Mouse (Mus musculus) heart, embryonic 14.5 days (tissue): ENCODE measurements around the gene Zic3. TPM values are rescaled to one million over a fixed set of nuclear protein-coding genes. Genes with fewer than 3 reads are reported as not detected.

ENCODE experiments used
- ATAC-seq: fragments of 200-750 bp; cut with Nextera tagmentation; 2 replicates; pipeline ENCODE4 v1.8.0; 2017; ENCODE audit warnings: low read depth, moderate TSS enrichment; ENCODE audit not compliant: insufficient number of reproducible peaks, insufficient read depth, low FRiP score
- H3K27ac ChIP-seq, 2 experiments: fragments of 200-500 bp in 1 of 2; fragments of 300-500 bp in 1 of 2; sonication (generic) in 1 of 2; replicated peaks in 1 of 2; 2 replicates each; pipeline ENCODE4 v1.5.1; 2012 to 2014; ENCODE audit warnings: low read depth in 2 of 2, low read length in 2 of 2, control low read depth in 1 of 2, mild to moderate bottlenecking in 1 of 2, mixed read lengths in 1 of 2; ENCODE audit not compliant: control insufficient read depth in 1 of 2, insufficient read depth in 1 of 2
- H3K27me3 ChIP-seq: fragments of 300-500 bp; sonication (generic); 2 replicates; pipeline ENCODE4 v1.6.1; 2014; ENCODE audit warnings: mild to moderate bottlenecking, low read length, control low read depth; ENCODE audit not compliant: control insufficient read depth, insufficient read depth
- H3K36me3 ChIP-seq: fragments of 300-500 bp; sonication (generic); 2 replicates; pipeline ENCODE4 v1.6.1; 2014; ENCODE audit warnings: mild to moderate bottlenecking, control low read depth, low read length, mixed read lengths; ENCODE audit not compliant: control insufficient read depth, insufficient read depth
- H3K4me1 ChIP-seq, 2 experiments: fragments of 200-500 bp in 1 of 2; fragments of 300-500 bp in 1 of 2; sonication (generic) in 1 of 2; 2 replicates each; pipeline ENCODE4 v1.6.1; 2012 to 2014; ENCODE audit warnings: low read length in 2 of 2, control low read depth in 1 of 2, mixed read lengths in 1 of 2; ENCODE audit not compliant: control insufficient read depth in 2 of 2, insufficient read depth in 2 of 2
- H3K4me2 ChIP-seq: fragments of 300-500 bp; sonication (generic); 2 replicates; pipeline ENCODE4 v1.6.1; 2014; ENCODE audit warnings: mild to moderate bottlenecking, low read length
- H3K4me3 ChIP-seq, 2 experiments: fragments of 200-500 bp in 1 of 2; fragments of 300-500 bp in 1 of 2; sonication (generic) in 1 of 2; 2 replicates each; pipeline ENCODE4 v1.5.1; 2012 to 2014; ENCODE audit warnings: low read length in 2 of 2, mild to moderate bottlenecking in 2 of 2, control low read depth in 1 of 2, low read depth in 1 of 2, moderate library complexity in 1 of 2; ENCODE audit not compliant: control insufficient read depth in 1 of 2, insufficient read depth in 1 of 2
- H3K9ac ChIP-seq: fragments of 300-500 bp; sonication (generic); 2 replicates; pipeline ENCODE4 v1.6.1; 2014; ENCODE audit warnings: mild to moderate bottlenecking, low read length
- H3K9me3 ChIP-seq: fragments of 300-500 bp; sonication (generic); 2 replicates; pipeline ENCODE4 v1.6.1; 2016; ENCODE audit warnings: low read length, control low read depth; ENCODE audit not compliant: control insufficient read depth
- WGBS: fragments of 180-500 bp; shearing (Covaris S2); extraction: QIAGEN DNeasy Blood & Tissue Kit; methylation state at CpG from one replicate; pipeline ENCODE4 v1.1.7; 2014; 5-methylcytosine and 5-hydroxymethylcytosine counted together
- polyA plus RNA-seq: library from polyadenylated mRNA; unstranded; fragments of >200 nt; fragmentation: Nextera tagmentation; extraction: Ambion mirVana; gene quantifications from 2 replicates; pipeline ENCODE4 v1.2.1, GENCODE M21; 2014

Zic3 gene
- polyA plus RNA-seq, 1 experiment from 2014 or later: not detected

DNA sequence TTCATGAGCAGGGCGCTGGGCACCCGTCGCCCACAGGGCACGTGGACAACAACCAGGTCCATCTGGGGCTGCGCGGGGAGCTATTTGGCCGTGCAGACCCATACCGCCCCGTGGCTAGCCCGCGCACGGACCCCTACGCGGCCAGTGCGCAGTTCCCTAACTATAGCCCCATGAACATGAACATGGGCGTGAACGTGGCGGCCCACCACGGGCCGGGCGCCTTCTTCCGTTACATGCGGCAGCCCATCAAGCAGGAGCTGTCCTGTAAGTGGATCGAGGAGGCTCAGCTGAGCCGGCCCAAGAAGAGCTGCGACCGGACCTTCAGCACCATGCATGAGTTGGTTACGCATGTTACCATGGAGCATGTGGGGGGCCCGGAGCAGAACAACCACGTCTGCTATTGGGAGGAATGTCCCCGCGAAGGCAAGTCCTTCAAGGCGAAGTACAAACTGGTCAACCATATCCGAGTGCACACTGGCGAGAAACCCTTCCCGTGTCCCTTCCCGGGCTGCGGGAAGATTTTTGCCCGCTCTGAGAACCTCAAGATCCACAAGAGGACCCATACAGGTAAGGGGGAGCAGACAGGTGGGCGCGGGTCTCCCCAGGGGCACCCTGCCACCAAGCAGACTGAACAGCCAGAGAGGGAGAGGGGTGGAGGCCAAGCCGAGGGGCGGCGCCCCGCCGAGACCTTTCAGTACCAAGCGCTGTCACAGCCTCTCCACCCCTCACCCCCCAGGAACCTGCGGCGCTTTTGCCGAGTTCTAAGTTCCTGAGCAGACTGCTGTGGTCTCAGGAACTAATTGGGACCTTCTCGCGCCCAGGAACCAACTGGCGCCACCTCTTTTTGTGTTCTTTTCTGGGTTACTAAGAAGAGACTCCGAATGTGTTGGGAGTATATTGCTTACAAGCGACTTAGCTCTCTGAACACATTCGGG lies 9.4 kb downstream of the Zic3 start:
- Histone ChIP-seq H3K27ac (no peak overlapping the region), H3K4me2 (peak overlapping the region; percentile 71), H3K9ac (no peak overlapping the region), H3K27me3 (peaks cover 68% of the 10 kb centered on the region), H3K36me3 (no peaks in the 10 kb centered on the region), H3K4me1 (peaks cover 2 to 5% of the 10 kb centered on the region in 2 experiments; a peak in 1 of 4 replicates), H3K9me3 (no peaks in the 10 kb centered on the region), H3K4me3 (peak overlapping the region; percentile 47 to 55)
- 17% methylated on average over 49 of the region's 56 CpGs for WGBS
- no peak for ATAC-seq

GRCm38 (mm10) chrX:58032622-58033021 lies 10.1 kb downstream of the Zic3 start:
- H3K36me3 ChIP-seq: no peaks in the 10 kb centered on the region
- no peak overlapping the region for H3K4me3 ChIP-seq
- peaks cover 66% of the 10 kb centered on the region for H3K27me3 ChIP-seq
- no peak overlapping the region for H3K4me2 ChIP-seq
- no peak overlapping the region for H3K27ac ChIP-seq
- H3K9ac ChIP-seq: no peak overlapping the region
- no peak for ATAC-seq
- H3K9me3 ChIP-seq: no peaks in the 10 kb centered on the region
- WGBS: 14% methylated on average over 7 of the region's 7 CpGs
- H3K4me1 ChIP-seq: peaks cover 2 to 5% of the 10 kb centered on the region in 2 experiments; a peak in 1 of 4 replicates

DNA sequence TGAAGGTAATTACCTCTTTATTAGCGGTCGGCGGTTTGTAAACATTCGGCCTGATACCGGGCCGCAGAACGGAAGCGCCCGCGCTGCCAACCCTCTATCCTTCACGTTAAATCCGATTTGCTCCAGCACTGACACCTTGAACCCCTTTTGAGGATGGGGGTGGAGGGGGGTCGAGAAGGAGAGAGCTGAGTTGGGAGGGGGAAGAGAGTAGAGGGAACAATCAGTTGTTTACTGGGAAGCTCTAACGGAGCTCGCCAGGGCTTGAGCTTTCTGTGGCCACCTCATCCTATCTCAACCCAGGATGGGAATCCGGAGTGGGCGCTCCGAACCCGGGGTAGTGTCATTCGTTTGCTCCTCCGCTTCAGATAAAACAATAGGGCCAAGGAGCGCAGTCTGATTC lies 11.0 kb downstream of the Zic3 start:
- H3K4me3 ChIP-seq: no peak overlapping the region; a peak in 1 of 4 replicates
- no peak overlapping the region for H3K27ac ChIP-seq
- ATAC-seq: no peak
- peaks cover 67% of the 10 kb centered on the region for H3K27me3 ChIP-seq
- no peaks in the 10 kb centered on the region for H3K36me3 ChIP-seq
- no peak overlapping the region for H3K9ac ChIP-seq
- peaks cover 2 to 5% of the 10 kb centered on the region in 2 experiments; a peak in 1 of 4 replicates for H3K4me1 ChIP-seq
- H3K9me3 ChIP-seq: no peaks in the 10 kb centered on the region
- H3K4me2 ChIP-seq: no peak overlapping the region
- WGBS: 23% methylated on average over 22 of the region's 22 CpGs

DNA sequence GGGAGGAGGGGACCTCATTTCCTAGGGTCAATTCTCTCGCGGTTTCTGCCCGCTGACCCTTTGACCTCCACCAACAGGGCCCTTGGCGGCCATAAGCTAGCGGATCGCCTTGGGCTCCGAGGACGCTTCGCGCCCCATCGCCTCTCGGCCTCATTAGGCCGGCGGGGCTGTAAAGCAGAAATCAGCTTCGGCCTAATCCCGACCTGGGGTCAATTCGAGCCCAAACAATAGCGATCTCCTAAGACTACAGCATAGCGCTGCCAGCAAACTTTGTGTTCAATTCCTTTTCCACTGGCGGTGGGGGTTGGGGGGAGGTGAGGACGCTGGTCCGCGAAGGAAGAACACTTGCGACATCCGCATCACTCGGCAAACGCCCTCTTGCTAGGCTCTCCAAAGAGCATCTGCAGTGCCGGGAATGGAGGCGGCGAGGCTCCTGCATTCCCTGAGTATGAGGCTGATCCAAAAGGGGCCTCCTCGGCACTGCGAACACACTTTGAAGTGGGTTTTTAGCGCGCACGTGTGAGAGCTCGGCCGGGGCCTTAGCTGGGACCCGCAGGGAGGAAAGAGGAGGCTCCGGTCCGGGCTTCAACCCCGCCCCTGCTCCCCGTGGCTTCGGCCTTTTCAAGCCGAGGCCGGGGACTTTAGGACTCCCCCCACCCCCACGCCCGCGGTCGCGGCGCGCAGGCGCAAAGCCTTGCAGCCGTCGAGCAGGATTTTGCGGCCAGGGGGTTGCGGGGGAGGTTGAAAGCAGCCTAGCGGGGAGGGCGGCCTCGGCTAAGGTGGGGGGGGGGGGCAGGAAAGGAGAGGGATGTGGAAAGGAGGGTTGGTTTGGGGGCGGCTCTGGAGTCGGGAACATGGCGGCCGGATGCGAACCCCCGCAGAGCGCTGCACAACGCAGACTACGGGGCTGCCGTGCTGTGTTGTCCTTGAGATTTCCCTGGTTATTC lies 15.8 kb downstream of the Zic3 start:
- 0 out of 2 replicates have a peak, but pooled peaks have one; percentile 31 for ATAC-seq
- Histone ChIP-seq H3K4me1 (no peaks in the 10 kb centered on the region), H3K36me3 (no peaks in the 10 kb centered on the region), H3K9ac (peak overlapping the region; percentile 10; the same call in 1 of the 2 replicates), H3K4me2 (peak overlapping the region; percentile 64), H3K9me3 (no peaks in the 10 kb centered on the region), H3K4me3 (peak overlapping the region; percentile 35 to 41), H3K27ac (no peak overlapping the region), H3K27me3 (peaks cover 55% of the 10 kb centered on the region)
- WGBS: 17% methylated on average over 66 of the region's 70 CpGs

GRCm38 (mm10) chrX:58039703-58040102 lies 17.2 kb downstream of the Zic3 start:
- Histone ChIP-seq H3K27me3 (peaks cover 49% of the 10 kb centered on the region), H3K27ac (no peak overlapping the region), H3K9me3 (no peaks in the 10 kb centered on the region), H3K4me3 (no peak overlapping the region), H3K9ac (no peak overlapping the region), H3K4me1 (no peaks in the 10 kb centered on the region), H3K4me2 (no peak overlapping the region), H3K36me3 (no peaks in the 10 kb centered on the region)
- ATAC-seq: no peak
- WGBS: 46% methylated on average over 4 of the region's 4 CpGs

- Histone ChIP-seq H3K36me3 (no peaks in the 10 kb centered on the region), H3K4me3 (no peak overlapping the region), H3K27ac (no peak overlapping the region), H3K9me3 (no peaks in the 10 kb centered on the region), H3K9ac (no peak overlapping the region), H3K27me3 (peaks cover 35% of the 10 kb centered on the region), H3K4me2 (no peak overlapping the region), H3K4me1 (no peaks in the 10 kb centered on the region)
- ATAC-seq: no peak
- 49% methylated on average over 3 of the region's 3 CpGs for WGBS
These were observed 19.4 kb downstream of the Zic3 start for GRCm38 (mm10) chrX:58041865-58042264.

DNA sequence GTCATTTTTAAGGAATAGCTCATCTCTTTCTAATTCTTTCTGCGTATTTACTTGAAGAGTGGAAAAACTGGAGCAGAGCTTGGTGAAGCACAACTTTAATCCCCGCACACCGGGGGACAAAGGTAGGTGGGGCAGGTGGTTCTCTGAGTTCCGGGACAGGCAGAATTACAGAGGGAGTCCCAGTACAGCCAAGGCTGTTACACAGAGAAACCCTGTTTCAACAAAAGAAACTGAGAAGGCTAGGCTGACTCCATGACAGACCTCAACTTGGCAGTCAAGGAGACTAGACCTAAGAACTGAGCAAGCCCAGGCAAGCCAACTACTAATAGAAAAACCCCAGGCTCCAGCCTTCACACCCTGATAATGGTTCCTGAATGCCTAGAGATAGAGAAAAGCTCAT lies 20.0 kb downstream of the Zic3 start:
- no peak overlapping the region for H3K4me2 ChIP-seq
- ATAC-seq: no peak
- peaks cover 30% of the 10 kb centered on the region for H3K27me3 ChIP-seq
- no peak overlapping the region for H3K9ac ChIP-seq
- H3K27ac ChIP-seq: no peak overlapping the region
- H3K36me3 ChIP-seq: no peaks in the 10 kb centered on the region
- H3K4me1 ChIP-seq: no peaks in the 10 kb centered on the region
- H3K9me3 ChIP-seq: no peaks in the 10 kb centered on the region
- 66% methylated on average over 4 of the region's 4 CpGs for WGBS
- no peak overlapping the region for H3K4me3 ChIP-seq
